Mouse (Mus musculus): ENCODE data around the gene Olfr103.

Olfr103 gene

DNA sequence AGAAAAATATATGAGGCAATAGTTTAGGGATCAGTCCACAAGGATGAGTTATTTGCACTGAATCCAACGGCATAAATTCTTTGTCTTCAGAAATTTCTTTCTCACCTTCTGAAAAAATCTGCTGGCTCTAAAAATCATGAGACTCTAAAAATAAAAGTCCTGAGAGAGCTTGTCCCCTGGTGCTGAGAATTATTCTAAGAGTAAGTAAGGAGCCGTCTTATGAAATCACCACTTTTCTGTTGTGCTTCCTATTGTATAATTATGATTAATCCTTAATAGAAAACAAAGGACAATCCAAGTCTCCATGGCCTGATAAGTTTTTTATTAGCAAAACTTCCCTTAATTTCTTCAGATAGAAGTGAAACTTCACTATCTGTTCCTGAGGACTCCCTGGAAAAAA, at the start of gene Olfr103:
TSS of gene Olfr103 (minus strand) at position 101 of the 400 bp plus-strand sequence.
- DNase-seq (ENCODE audit: low spot score) = no peak

DNA sequence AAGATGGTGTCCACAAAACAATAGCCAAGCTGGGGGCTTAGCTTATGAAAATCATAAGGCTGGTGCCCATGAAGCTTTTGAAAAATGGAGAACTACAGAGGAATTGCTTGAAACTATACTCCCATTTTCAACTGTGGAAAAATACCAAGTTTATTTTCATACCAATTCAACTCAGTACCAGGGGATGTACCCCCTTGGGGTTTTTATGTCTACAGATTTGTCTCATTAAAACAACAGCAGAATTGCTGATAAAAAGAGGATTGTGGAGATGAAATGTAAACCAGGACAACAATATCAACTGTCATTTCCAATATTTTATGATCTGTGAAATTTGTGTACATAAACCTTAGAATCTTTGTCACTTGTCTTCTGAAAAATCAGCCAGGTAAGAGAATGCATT, 39.2 kb upstream of the Olfr103 start, which contains the start of gene Olfr105-ps:
TSS of gene Olfr105-ps (plus strand) at position 301 of the 400 bp plus-strand sequence.
- no peak for DNase-seq (ENCODE audit: low spot score)

DNA sequence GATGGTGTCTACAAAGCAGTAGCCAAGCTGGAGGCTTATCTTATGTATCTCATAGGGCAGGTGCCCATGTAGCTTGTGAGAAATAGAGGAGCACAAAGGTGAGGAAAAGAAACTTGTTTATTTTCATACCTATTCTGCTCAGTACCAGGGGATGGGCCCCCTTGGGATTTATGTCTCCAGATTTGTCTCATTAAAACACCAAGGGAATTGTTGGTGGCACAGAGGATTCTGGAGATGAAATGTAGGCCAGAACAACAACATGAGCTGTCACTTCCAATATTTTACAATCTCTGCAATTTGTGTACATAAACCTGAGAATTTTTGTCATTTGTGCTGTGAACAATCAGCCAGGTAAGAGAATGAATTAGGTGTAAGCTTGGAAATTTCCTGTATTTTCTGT, 19.8 kb upstream of the Olfr103 start, which contains the start of gene Olfr104-ps:
TSS of gene Olfr104-ps (plus strand) at position 301 of the 400 bp plus-strand sequence.
- no peak for DNase-seq (ENCODE audit: low spot score)

DNA sequence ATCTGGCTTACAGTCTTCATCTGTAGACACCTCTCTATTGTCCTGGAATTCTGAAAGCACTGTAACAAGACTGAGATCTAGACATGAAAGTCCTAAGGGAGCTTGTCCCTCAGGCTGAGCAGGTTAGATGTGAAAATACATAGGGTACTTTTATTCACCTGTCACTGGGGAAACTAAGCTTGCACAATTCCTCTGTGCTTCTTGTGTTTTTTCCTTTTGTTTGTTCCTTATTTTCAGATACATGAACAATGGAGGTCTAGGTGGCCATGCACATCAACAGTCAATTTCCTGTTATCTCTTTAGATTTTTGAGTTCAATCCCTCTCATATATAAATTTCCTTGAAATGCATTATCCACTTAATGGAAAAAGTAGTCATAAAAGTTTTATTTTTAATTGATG, 22.5 kb downstream of the Olfr103 start, which contains the start of gene Olfr102:
TSS of gene Olfr102 (minus strand) at position 101 of the 400 bp plus-strand sequence.
- no peak for DNase-seq (ENCODE audit: low spot score)

DNA sequence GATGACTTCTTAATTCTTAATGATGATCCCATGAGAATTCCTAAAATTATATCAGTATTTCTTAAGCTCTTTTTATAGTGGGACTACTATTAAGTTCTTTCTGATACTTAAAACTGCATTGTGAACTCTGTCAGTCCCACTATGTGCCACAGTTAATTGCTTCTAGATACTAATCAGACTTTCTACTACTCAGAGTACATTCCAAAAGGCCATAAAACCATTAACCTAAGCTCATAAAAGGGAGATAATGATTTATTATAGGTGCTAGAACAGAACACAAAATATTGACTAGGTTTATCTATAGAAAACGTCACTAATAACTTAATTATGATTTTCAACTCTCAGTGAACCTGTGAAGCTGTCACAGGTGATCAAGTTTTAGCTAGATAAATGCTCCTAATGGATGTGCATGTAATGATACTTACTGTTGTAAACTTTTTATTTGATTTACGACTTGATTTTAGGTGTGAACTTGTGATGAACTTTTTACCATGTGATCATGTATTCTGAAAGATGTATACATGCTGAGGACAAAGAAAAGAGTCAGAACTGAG, 29.3 kb downstream of the Olfr103 start:
- DNase-seq (ENCODE audit: low spot score) = no peak

DNA sequence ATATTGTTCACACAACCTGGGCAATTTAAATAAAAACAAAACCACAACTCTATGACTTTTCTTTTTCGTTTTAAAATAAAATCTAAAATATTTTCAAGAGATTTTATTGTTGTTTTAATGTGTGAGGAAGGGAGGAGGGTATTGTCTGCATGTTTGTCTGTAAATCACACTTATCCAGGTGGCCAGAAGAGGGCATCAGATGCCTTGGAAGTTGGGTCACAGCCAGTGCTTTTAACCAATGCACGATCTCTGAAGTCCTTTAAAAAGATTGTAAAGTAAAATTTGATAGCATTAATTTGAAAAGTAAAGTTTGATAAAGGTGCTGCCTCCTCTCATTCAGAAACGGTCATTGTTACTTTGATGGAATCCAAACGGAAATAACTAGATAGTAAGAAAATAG, 31.0 kb downstream of the Olfr103 start:
- no peak for DNase-seq (ENCODE audit: low spot score)

DNA sequence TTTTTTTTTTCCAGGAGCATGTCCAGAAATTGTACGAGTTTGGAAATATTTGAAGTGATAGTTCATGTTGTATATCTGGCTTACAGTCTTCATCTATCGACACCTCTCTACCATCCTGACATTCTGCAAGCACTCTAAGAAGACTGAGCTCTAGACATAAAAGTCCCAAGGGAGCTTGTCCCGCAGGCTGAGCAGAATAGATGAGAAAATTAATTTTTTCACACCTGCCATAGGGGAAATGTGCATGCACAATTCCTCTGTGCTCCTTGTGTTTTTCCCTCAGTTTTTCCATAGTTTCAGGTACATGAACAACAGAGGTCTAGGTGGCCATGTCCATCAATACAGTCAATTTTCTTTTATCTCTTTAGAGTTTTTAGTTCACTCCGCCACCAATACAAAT, 35.3 kb downstream of the Olfr103 start, which contains the start of gene Olfr101:
TSS of gene Olfr101 (minus strand) at position 101 of the 400 bp plus-strand sequence.
- no peak for DNase-seq (ENCODE audit: low spot score)

Data from testis, postnatal 14 days (tissue).